Comparison of ENCODE assay signal across 8 mouse cellular contexts in the genomic region with DNA sequence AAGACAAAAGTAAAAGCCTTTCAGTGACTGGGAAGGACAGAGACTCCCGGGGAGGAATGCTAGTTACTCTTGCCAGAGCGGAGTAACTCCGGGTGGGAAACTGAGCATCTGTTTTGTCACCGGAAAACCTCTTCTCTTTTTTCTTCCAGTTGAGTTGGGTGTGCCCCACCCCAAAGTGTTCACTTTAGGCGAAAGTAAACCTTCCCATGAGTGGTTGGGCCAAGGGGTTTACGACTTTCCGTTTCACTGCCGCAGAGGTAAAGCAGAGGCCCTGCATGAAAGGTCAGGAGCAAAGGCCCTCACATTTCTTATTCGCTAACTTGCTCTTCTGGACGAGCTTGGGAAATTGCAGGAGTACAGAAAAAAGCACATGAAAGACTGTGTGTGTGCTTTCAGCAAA.
DNase-seq lines count a peak whose midpoint lies in the region; ATAC-seq and TF ChIP-seq lines count a peak whose summit lies in the region.

No protein-coding gene starts in this region.

- TF ChIP-seq CTCF in testis, adult 2 months (IDR thresholded peaks at IDR 0.05; ENCODE audit: control insufficient read depth, insufficient read depth, insufficient replicate concordance, low read depth, low read length): no peak

- no peak for DNase-seq in testis, postnatal 10 days (ENCODE audit: low spot score)
- DNase-seq in thymus, postnatal 0 days (ENCODE audit: low spot score): peak; percentile 23
- DNase-seq in layer of hippocampus, postnatal 36 days: no peak
- DNase-seq in cerebellum, postnatal 25 days: no peak

- H3K9me3 ChIP-seq in forebrain, embryonic 16.5 days (ENCODE audit: control insufficient read depth, low read length): no peaks in the 10 kb centered on the region
- no peaks in the 10 kb centered on the region for H3K9me3 ChIP-seq in kidney, embryonic 16.5 days (ENCODE audit: low read length)

- H3K4me3 ChIP-seq in testis, adult 2 months (ENCODE audit: control insufficient read depth, low read depth, low read length): peak overlapping the region; percentile 18
- peak overlapping the region; percentile 62 for H3K4me3 ChIP-seq in forebrain, embryonic 16.5 days (replicated peaks; ENCODE audit: low read length)
- H3K4me3 ChIP-seq in kidney, embryonic 16.5 days (ENCODE audit: low read length): peak overlapping the region; percentile 54

- 19% methylated on average over 10 of the region's 10 CpGs for WGBS in forebrain, embryonic 16.5 days
- 17% methylated on average over 10 of the region's 10 CpGs for WGBS in kidney, embryonic 16.5 days

- H3K27ac ChIP-seq in testis, adult 2 months (ENCODE audit: control insufficient read depth, insufficient read depth, low read depth, low read length): peak overlapping the region; percentile 21; the same call in 1 of the 2 replicates
- H3K27ac ChIP-seq in forebrain, embryonic 16.5 days (ENCODE audit: low read length): peak overlapping the region; percentile 23
- peak overlapping the region; percentile 83 for H3K27ac ChIP-seq in kidney, embryonic 16.5 days (ENCODE audit: low read length)

- peaks cover 3% of the 10 kb centered on the region; the same call in 1 of the 2 replicates for H3K4me1 ChIP-seq in testis, adult 2 months (ENCODE audit: control insufficient read depth, insufficient read depth, low read length)
- peaks cover 9% of the 10 kb centered on the region for H3K4me1 ChIP-seq in forebrain, embryonic 16.5 days (replicated peaks; ENCODE audit: control insufficient read depth, insufficient read depth, low read length)
- 0 out of 2 replicates have a peak, but pooled peaks cover 10% of the 10 kb centered on the region for H3K4me1 ChIP-seq in kidney, embryonic 16.5 days (ENCODE audit: insufficient read depth, low read length)

- no peak for ATAC-seq in forebrain, embryonic 16.5 days
- ATAC-seq in kidney, embryonic 16.5 days (ENCODE audit: low FRiP score, low TSS enrichment): no peak
- ATAC-seq in megakaryocyte, adult 5-6 weeks (ENCODE audit: poor library complexity, severe bottlenecking): peak; percentile 66

- H3K27me3 ChIP-seq in testis, adult 2 months (ENCODE audit: control insufficient read depth, insufficient read depth, low read length): no peaks in the 10 kb centered on the region
- H3K27me3 ChIP-seq in forebrain, embryonic 16.5 days (replicated peaks; ENCODE audit: control insufficient read depth, insufficient read depth, low read length): no peaks in the 10 kb centered on the region; the same call in 1 of the 2 replicates
- H3K27me3 ChIP-seq in kidney, embryonic 16.5 days (ENCODE audit: insufficient read depth, low read length): peaks cover 23% of the 10 kb centered on the region

- TF ChIP-seq POLR2A in testis, adult 2 months (IDR thresholded peaks at IDR 0.05; ENCODE audit: control insufficient read depth, low read depth, low read length): no peak

- peak overlapping the region; percentile 59 for H3K4me2 ChIP-seq in forebrain, embryonic 16.5 days (ENCODE audit: low read length)
- H3K4me2 ChIP-seq in kidney, embryonic 16.5 days (replicated peaks; ENCODE audit: low read depth, low read length): peak overlapping the region; percentile 58

- H3K9ac ChIP-seq in forebrain, embryonic 16.5 days (replicated peaks; ENCODE audit: low read depth, low read length): peak overlapping the region; percentile 53
- peak overlapping the region; percentile 65 for H3K9ac ChIP-seq in kidney, embryonic 16.5 days (replicated peaks; ENCODE audit: low read length)

- H3K36me3 ChIP-seq in testis, adult 2 months (ENCODE audit: control insufficient read depth, insufficient read depth, low read length): no peaks in the 10 kb centered on the region
- H3K36me3 ChIP-seq in forebrain, embryonic 16.5 days (ENCODE audit: control insufficient read depth, insufficient read depth): no peaks in the 10 kb centered on the region
- no peaks in the 10 kb centered on the region for H3K36me3 ChIP-seq in kidney, embryonic 16.5 days (ENCODE audit: insufficient read depth, low read length)

Comparison
In these comparisons a context has a peak if more than half of its experiments do, and no peak if none do; other contexts are left out.
1. H3K27ac ChIP-seq: peak in every context shown above with its lines; median percentile 83 in kidney, embryonic 16.5 days; 23 in forebrain, embryonic 16.5 days; 21 in testis, adult 2 months.